Mouse (Mus musculus): ENCODE measurements around the gene Efcab2.

DNA sequence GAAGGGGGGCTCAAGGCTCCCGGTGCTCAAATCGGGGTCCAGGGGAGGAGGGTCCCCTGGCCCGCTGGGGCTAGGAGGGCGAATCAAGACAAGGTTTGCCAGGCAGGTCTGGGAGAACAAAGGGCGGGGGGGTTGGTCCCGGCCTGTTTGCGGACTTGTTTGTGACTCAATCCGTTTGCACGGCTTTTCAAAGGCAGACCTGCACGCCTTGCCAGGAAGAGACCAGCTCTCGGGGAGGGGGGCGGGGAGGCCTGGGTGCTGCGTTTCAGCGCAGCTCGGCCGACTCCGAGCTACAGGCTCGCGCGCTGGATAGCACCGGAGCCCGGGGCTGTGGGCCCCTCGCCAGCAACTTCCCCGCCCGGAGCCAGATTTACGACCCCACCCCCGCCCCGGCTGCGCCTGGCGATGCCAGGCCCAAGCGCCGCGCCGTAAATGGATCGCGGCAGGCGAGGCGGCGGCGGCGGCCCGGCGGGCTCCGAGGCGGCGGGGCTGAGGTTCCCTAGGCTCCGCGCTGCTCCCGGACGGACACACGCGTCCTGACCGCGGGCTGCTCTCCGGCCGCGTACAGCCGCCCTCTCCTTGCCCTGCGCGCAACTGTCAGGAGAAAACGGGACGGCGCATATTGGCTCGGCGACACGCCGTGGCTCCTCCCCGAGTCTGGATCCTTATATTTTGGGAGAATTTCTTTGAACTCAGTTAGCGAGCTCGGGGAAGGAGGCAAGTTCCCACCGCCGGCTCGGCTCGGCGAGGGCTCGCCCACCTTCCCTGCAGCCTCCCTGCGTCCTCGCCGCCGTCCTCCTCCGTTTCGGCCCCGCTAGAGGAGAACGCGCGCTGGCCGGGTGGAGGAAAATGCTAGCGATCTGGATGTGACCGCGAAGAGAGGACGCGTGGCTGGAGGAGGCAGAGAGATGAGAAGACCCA, 122.8 kb downstream of the Efcab2 start, which contains the start of gene Kif26b:
- no peak for TF ChIP-seq FLI1 (IDR thresholded peaks at IDR 0.05; ENCODE audit: low read length)
- TF ChIP-seq GATA1 (IDR thresholded peaks at IDR 0.05; ENCODE audit: borderline replicate concordance, low read length): no peak

Data from megakaryocyte, embryonic 14.5 days (primary cell).